Mouse (Mus musculus) large intestine, adult 2 months (tissue): ENCODE results near the gene Ccdc34. TPM values are rescaled to one million over a fixed set of nuclear protein-coding genes. Genes with fewer than 3 reads are reported as not detected.
A peak's percentile ranks its signal among the peaks of the same experiment; 100 is the strongest.
"Not testable (repeated sequence)": the region's sequence is repeated elsewhere in the genome, so short reads cannot be mapped to it uniquely, and the experiment has no call there.

Source experiments
- DNase-seq: peaks from one replicate; pipeline ENCODE4 v3.0.0-alpha.2; 2012; ENCODE audit warnings: low read depth, low spot score
- WGBS: fragments of 180-500 bp; shearing (Covaris S2); methylation state at CpG from one replicate; pipeline ENCODE4 v1.1.7; 2018; 5-methylcytosine and 5-hydroxymethylcytosine counted together
- polyA plus RNA-seq: library from polyadenylated mRNA; depleted of rRNA; stranded (reverse); fragments of >200 nt; gene quantifications from 2 replicates; pipeline ENCODE4 v1.2.3, GENCODE M21; 2012

The Ccdc34 gene
- polyA plus RNA-seq, 1 experiment, result 13.3 TPM

DNA sequence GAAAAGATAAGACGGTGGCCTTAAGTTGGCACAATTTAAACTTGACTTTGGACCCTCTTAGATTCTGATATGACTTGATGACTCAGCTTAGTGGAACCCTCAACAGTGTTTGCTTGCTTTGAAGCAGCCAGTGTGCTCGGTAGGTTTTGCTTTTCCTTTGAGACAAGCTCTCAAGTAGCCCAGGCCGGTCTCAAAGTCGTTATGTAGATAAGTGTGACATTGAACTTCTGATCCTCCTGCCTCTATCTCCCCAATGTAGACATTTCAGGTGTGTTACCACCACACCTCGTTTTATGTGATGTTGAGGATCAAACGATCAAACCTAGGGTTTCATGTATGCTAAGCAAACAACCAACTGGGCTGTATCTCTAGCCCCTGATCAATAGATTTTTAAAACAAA, 55.4 kb downstream of the Ccdc34 start:
- 34% methylated on average over 6 of the region's 6 CpGs for WGBS

DNA sequence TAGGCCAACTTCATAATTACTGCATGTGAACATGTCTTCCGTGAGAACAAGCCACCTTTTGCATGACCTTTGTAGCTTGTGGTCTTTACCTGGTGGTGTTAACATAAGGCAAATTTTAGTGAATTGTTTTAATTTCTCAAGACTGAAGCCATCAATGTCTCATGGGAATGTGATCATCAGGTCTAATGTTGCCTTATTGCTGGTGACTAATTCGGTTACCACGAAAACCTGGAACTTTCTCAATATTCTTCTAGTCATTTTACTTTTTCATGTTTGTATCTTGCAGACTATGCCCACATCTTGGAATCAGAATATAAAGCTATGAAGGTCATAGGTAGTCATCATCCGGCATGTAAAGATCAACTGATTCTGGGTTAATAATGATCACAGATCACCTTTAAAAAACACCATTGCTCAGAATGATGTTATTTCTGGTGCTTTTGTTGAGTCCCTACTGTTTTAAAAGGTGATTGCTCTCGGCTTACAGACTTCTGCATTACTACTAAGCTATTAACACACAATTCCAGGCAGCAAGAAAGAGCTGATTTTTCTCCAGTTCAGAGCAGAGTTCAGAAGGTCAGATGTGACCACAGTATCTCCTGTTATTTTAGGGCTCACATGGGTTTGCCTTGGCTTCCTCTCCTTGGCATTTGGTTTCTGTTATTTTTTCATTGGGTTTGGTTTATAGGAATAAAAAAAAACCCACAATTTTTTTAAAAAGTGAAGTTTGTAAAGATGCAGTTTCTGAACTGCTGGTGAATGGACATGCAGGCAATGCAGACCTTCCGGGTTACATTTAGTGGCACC, 57.2 kb downstream of the Ccdc34 start:
- 91% methylated on average over 6 of the region's 6 CpGs for WGBS
- no peak for DNase-seq

More for the DNA sequence above, 55.4 kb downstream of the Ccdc34 start:
- DNase-seq, result peak; percentile 56

DNA sequence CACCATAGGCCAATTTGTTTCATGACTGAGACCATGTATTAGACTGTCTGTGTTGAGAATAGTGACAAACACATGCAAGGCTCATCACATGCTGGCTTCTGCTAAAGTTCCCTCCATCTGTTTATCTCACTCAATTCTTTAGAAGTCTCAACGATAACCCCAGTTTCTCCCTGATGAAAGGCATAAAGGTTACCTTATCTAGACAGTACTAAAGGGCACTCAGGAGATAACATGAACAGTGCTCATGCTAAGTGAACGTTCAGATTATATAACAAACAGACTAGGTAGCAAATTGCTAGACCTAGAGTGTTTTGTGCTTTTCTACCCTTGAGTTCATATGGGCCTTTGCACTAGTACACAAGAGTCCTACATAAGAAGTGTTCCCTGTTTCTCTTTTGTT, 59.6 kb downstream of the Ccdc34 start:
- 43% methylated on average over 2 of the region's 2 CpGs for WGBS

DNA sequence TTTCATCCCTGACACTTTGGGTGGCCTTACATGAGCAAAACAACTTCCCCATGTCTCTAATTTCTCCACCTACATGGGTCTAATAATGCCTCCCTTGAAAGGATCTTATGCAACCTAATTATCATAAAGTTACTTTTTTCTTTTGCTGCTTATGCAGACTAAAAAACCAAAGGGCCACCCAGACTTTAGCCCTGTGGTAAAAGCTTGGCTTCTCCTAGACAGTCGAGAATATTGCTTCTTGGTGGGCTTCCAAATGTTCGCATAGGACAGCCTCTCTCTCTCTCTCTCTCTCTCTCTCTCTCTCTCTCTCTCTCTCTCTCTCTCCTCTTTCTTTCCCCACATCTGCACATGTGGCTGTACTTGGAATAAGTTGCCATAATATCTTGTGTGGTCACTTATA, 60.0 kb downstream of the Ccdc34 start:
- WGBS, result 59% methylated on average over 2 of the region's 2 CpGs
- no peak for DNase-seq

More for the DNA sequence above, 59.6 kb downstream of the Ccdc34 start:
- no peak for DNase-seq

DNA sequence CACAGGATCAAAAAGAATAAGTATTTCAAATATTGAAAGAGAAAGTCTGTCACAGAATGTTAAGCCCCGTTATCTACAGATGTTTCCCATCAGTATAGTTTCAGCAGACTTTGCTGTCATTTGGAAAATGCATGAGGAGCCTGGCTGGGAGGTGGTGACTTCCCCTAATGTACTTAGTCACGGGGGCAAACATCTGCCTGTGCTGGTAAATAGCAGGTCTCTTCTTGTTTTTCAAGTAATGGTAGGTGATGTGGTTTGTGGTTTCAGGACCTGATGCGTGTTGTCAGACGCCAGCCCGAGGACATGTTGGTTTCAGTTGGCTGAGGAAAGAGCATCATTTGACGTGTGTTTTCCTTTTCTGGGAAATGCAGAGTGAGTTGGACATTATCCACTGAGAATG, 62.9 kb downstream of the Ccdc34 start:
- WGBS, result 80% methylated on average over 6 of the region's 6 CpGs
- DNase-seq, result no peak

DNA sequence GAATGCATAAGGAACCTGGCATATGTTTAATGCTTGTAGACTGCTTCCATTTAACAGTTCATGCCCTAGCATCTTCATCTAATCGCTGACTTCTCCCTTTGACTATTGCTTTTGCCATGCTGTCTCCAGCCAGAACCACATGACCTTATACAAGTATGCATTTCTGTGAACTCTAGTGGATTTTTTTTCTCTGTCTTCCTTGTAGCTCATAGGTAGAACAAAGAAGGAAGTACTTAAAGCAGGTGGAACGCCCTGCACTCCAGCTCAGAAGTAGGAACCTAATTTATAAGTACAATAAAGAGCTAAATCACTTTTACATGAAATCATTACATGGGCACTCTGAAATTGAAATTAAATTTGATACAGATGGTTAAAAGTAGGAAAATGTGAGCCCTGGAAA, 65.4 kb downstream of the Ccdc34 start:
- WGBS, result 39% methylated on average over 2 of the region's 2 CpGs
- no peak for DNase-seq

DNA sequence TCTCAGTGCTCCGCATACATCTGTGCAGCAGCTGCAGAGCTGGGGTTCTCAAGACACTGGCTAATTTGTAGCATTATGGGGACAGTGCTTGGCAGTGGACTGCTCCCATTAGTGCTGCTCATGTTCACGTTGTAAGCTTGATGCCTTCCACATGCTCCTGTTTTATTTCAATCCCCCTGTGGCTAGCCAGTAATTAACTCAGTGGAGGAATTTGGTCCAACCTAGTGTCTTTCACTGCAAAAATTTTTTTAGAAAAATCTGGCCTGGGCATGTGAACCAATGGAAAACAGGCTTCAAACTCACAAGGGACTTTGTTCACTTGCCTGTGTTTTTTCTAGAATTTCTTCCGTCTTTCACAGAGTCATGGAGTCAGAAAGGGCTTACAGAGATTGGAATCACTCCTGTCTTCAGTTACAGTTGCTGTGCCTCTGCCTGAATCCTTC, 68.1 kb downstream of the Ccdc34 start:
- no peak for DNase-seq
- 77% methylated on average over 3 of the region's 3 CpGs for WGBS

DNA sequence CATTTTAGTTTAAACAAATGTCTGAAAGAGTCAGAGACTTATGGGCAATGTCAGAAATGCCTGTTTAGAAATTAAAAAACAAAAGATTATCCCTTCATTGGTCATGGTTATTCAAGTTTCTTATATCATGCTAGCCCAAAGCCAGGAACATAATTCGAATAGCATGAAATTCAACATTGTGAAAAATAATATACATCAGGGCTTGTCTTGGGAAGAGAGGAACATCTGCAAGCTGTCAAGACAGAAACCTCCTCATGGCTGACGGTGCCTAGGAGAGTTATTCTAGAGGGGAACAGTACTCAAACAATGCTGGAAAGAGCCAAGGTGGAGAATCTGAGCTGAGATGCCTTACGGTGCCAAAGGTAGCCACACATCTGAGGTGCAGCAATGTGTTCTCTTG, 96.5 kb downstream of the Ccdc34 start:
- WGBS, result 77% methylated on average over 3 of the region's 3 CpGs
- no peak for DNase-seq

DNA sequence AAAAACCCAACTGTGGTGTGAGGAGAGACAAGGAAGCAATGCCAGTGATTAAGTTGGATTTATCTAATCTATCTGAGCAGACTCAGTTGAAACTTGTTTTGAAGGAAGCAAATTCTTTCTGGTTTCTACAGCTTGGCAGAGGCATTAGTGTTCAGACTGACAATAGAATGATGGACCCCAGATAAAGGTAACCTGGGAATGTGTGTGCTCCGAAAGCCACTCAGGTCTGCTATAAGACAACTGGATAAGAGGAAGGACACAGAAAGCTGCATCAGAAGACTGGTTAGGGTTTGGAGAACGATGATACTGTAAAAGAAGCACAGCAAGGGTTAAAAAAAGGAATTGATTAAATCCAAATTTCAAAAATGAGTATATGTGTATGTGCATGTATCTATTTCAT, 111.8 kb downstream of the Ccdc34 start:
- 98% methylated on average over 2 of the region's 2 CpGs for WGBS
- DNase-seq, result no peak

DNA sequence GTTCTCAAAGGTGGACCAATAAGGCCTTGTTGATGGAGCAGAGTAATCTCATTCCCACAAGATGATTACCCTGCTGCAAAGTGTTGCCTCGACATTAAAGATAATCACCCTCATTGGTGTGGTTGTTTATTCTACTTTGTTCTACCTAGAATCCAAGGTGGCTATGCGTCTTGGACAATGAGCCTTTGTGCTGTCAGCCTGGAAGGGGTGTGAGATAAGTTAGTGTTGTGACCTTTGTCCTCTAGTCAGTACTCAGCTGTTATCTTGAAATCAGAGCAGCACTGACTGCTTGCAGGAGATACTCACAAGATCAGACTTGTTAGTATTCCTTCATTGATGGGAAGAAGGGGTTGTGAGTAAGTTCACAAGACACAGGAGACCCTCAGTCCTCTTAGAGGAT, 114.0 kb downstream of the Ccdc34 start:
- DNase-seq, result peak; percentile 70
- WGBS, result 27% methylated on average over 2 of the region's 2 CpGs

DNA sequence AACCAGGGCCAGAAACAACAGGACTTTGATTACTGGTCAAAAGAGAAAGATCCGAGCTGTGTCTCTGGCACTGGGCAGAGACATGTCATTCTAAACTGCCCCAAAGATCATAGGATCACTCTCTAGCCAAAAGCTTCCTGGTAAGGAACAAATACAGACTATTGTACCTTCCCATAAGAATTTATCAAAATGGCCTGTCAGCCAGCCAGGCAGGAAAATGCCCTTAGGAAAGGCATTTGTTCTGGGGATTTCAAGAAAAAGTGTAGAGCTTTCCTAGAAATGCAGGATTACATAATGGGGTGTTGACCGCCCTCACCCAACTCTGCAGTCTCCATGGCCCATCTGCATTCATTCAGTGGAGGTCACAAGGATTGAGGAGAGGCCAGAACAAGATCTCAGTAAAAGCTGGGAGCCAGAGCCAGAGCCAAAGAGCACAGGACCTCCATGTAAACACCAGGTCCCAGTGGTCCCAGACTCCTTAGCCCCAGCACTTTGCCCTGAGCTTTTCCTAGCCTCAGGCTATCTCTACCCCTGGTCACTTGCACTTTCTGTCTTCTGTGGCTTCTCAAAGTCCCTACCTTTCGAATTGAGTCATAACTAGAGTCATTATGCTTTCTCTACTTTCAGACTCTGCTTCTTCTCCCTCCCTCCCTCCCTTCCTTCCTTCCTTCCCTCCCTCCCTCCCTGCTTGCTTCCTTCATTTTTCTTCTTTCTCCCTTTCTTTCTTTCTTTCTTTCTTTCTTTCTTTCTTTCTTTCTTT, 115.9 kb downstream of the Ccdc34 start:
- 54% methylated on average over 3 of the region's 3 CpGs for WGBS
- no peak for DNase-seq

DNA sequence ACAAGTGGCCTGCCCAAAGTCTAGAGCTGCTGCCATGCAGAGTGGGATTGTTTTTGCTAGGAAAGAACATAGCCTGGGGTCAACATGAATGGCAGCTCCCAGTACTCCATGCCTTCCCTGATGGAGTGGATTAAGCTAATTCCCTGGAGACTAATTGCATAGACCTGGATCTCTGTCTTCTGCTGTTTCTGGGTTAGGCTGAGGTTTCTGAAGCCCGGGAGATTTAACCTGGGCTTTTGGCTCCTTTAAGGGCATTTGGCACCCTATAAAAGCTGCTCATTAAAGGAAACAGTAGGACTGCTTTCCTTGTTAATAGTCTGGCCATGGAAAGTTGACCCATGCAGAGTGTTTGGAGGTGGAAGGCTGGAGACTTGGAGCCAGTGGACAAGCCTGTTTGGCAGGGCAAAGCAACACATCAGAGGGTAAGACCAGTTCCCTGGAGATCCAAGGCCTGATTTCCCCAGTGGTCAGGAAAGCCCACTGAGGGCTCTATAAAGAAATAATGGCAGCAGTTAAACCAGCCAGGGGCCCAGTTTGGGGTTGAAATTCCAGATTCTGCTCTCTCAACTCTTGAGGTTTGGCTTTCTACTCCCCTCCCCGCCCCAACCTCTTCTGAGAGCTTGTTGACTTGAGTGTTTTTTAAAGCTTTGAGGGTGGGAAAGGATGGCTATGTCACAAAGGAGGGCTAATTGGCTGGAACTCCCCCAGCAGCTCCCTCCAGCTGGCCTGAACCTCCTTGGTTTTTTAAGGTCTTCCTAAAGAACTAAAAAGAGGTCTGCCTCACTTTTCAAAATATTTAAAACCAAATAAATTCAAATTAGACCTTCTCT, 117.4 kb downstream of the Ccdc34 start:
- WGBS, result 66% methylated on average over 2 of the region's 2 CpGs
- DNase-seq, result no peak

DNA sequence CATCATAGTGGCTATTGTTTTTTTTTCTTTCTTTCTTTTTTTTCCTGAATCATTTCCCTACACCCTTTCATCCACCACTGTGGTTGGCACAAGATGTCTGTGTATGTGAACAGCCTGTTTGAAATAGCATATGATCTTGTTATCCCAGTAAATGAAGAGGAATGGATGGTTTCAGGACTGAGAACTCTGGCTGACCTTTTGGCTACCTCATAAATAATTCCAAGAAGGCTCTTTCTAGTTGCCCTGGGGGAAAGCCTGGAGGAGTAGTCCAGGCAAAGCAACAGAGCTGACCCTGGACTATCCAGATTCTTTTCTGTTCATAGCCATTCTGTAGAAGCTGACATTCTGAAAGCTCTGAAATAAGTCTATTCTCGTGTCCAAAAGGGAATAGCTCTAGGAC, 119.7 kb downstream of the Ccdc34 start:
- WGBS, result 84% methylated on average over 1 of the region's 1 CpGs
- no peak for DNase-seq

DNA sequence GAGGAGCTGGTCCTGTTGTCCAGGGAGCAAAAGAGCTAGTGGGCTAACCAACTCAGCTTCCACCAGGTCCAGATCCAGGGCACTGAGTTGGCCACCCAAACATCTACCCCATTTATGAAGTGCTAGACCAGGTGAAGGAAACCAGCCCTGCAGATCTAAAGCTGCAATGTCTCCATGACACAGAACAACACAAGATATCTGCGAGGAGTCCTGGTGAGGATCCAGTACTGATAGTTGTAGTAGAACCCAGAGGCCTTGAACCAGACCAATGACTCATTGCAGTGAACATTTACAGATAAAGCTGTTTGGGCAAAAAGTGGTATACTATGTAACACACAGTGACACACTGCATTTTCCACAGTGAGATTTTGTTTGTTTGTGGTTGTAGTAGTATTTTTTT, 120.5 kb downstream of the Ccdc34 start:
- 95% methylated on average over 1 of the region's 1 CpGs for WGBS
- no peak for DNase-seq

DNA sequence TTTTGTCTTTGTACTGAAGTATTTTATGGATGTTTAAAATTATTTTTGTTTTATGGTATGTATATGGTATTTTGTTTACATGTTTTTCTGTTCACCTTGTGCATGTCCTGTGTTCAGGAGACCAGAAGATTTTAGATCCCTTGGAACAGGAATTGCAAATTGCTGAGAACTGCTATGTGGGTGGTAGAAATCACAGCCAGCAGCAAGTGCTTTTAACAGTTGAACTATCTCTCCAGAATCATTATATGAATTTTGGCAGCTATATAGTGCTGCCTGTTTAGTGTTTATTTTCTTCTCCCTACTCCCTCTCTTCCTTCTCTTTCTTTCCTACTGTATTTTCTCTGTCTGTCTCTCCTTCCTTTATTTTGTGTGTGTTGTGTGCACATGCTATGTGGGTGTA, 130.4 kb downstream of the Ccdc34 start:
- DNase-seq, result not testable (repeated sequence)

DNA sequence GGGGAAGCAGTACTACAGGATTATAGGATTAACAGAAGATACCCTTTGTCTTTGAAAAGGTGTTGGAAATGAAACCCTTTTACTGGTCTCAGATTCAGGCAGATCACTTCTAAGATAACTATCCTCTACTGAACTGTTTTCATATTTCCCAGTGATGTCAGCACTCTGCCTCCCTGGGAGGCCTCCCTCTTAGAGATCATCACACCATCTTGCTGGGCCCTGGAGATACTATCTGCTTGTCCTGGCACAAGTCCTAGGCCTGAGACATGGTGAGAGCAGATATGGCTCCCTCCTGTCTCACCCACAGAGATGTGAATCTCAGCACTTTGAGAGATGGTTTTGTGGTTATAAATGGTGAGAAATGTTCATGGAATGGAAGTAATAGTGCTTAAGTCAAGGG, 131.6 kb downstream of the Ccdc34 start:
- DNase-seq, result no peak

DNA sequence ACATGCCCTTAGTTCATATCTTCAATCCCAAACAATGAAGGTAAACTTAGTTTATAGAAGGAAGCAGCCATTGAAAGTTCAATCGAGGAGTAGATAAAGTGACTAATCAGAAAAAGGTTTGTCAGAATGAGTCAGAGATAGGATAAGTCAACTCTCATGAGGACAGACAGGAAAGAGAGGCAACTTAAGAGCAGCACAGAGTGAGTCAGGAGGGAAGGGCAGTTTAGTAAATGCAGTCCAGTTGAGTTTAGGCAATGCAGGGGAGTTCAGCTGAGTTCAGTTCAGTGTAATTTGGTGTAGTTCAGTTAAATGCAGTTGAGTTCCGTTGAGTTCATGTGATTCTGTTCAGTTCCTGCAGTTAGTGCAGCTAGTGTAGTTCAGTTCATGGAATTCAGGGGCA, 138.7 kb downstream of the Ccdc34 start:
- peak; percentile 59 for DNase-seq
- 35% methylated on average over 2 of the region's 2 CpGs for WGBS

DNA sequence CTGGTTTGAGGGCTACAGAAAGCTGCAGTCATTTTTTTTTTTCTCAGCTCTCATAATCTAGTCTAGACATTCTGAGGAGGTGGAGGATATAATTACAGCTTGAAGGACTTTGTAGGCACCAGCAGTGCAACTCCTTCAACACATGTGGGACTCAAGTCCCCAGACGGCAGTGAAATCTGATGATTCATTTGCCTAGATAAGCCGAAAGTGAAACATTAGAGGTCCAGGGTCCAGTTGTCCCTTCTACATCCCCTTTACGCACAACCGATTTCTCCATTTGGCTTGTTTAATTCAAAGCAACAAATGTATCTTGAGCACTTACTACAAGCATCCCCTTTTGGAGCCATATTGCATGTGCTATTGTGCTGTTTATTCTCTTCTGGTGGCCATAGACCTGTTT, 147.4 kb downstream of the Ccdc34 start:
- WGBS, result 91% methylated on average over 4 of the region's 4 CpGs
- no peak for DNase-seq

DNA sequence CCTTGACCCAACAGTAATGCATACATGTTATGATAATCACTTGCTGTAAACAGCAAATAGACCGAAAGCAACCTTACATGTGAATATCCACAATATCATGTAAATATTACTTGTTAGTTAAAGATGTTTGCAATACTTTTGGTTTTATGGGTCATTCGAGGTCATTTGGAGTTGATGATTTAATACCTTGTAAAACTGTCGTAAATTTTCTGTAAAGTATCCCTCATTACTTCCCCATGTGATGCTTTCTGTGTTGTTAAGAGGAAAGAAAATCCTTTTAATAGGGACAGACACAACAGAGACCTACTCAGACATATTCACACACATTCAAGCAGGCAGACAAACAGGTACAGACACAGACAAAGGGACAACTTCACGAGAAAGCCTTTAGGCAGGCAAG, 150.1 kb downstream of the Ccdc34 start:
- DNase-seq, result no peak
- 25% methylated on average over 4 of the region's 4 CpGs for WGBS

DNA sequence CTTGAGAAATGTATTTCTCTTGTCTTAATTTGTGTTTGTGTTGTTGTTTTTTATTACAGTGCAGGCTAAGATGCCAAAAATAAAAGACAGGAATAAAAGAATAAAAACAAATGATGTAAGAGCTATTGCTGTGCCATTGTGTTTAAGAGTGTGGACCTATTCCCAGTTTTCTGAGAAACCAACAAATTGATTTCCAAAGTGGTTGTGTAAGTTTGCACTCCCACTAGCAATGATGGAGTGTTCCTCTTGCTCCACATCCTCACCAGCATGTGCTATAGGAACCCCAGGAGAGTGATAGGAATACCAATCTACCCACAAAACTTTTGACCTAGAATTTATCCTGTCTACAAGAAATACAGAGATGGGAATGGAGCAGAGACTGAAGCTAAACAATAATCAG, 150.7 kb downstream of the Ccdc34 start:
- no peak for DNase-seq
